Mouse (Mus musculus) olfactory bulb, adult 2 months (tissue): Measurements from ENCODE around the gene Trim5. TPM values are rescaled to one million over a fixed set of nuclear protein-coding genes. Genes with fewer than 3 reads are reported as not detected.
A peak's percentile ranks its signal among the peaks of the same experiment; 100 is the strongest.

Experiments used
- H3K27ac ChIP-seq: fragments of 200-500 bp; 2 replicates; pipeline ENCODE4 v1.5.1; 2012; ENCODE audit warnings: low read depth, low read length; ENCODE audit not compliant: insufficient read depth
- H3K4me1 ChIP-seq: fragments of 200-500 bp; 2 replicates; pipeline ENCODE4 v1.6.1; 2012; ENCODE audit warnings: low read length; ENCODE audit not compliant: control insufficient read depth, insufficient read depth
- H3K4me3 ChIP-seq: fragments of 200-500 bp; 2 replicates; pipeline ENCODE4 v1.5.1; 2012; ENCODE audit warnings: mild to moderate bottlenecking, low read depth, low read length, moderate library complexity; ENCODE audit not compliant: insufficient read depth
- CTCF ChIP-seq: fragments of 200-500 bp; IDR thresholded peaks from 2 replicates; pipeline ENCODE4 v1.5.1; 2012; ENCODE audit warnings: low read depth, mild to moderate bottlenecking, low read length, moderate library complexity; ENCODE audit not compliant: insufficient read depth
- POLR2A ChIP-seq: fragments of 200-500 bp; IDR thresholded peaks from 2 replicates; pipeline ENCODE4 v1.6.1; 2012; ENCODE audit warnings: mild to moderate bottlenecking, low read depth, low read length, moderate library complexity; ENCODE audit not compliant: insufficient read depth
- WGBS: fragments of 180-500 bp; shearing (Covaris S2); methylation state at CpG from one replicate; pipeline ENCODE4 v1.1.7; 2018; 5-methylcytosine and 5-hydroxymethylcytosine counted together
- polyA plus RNA-seq: library from polyadenylated mRNA; stranded (reverse); fragments of >200 nt; gene quantifications from 2 replicates; pipeline ENCODE4 v1.2.4, GENCODE M21; 2012; ENCODE audit warnings: low replicate concordance; ENCODE audit not compliant: missing spikeins, insufficient read depth, insufficient read length

The Trim5 gene
- polyA plus RNA-seq, 1 experiment, result not detected

DNA sequence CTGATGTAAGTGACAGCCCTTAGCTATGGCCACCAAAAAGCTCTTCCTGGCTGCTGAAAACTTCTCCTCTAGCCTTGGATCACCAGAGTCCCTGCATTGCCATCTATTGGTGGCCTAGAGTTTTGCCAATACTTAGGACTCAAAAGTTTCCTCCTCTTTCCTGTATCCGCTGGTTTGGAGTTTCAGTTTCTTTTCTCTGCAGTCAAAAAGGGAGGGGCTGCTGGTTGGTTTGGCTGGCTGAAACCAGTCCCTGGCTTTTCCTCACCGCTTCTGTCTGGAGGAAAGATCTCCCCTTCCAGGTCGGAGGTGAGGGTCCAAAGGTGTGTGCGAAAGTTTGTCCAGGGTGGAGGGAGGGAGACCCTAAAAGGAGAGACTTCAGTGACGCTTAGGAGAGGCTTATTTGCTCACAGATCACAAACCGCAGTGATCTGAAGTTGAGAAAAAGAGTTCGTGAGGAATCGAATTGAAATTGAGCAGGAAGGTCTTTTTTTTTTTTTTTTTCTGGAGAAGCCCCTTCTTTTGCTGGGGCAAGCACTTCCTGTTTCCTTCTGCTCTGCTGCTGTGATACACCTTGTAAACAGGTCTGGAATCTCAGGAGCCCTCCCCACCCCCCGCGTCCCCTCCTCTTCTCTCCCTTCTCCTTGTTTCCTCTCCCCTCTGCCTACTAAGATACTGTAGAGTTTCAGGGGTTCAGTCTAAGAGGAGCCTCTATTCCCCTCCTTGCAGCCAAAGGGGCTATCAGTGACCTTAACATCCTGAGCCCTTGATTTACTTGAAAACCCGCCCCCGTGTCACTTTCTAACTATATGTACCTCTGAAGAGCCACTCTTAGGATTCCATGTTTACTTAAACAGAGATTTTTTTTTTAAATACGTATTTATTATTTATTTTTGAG is 43.4 kb downstream of the Trim5 start, which contains the start of gene Trim34a:
TSS of gene Trim34a (plus strand) at position 171 of the 895 bp plus-strand sequence.
- Histone ChIP-seq H3K27ac (no peak within 1 kb of the TSS; the same call in 1 of the 2 replicates), H3K4me3 (peak within 1 kb of the TSS; percentile 46), H3K4me1 (no peaks in the 10 kb centered on the region)
- WGBS, result 9% methylated on average over 13 of the region's 13 CpGs
- no peak for TF ChIP-seq POLR2A
- TF ChIP-seq CTCF, result no peak

DNA sequence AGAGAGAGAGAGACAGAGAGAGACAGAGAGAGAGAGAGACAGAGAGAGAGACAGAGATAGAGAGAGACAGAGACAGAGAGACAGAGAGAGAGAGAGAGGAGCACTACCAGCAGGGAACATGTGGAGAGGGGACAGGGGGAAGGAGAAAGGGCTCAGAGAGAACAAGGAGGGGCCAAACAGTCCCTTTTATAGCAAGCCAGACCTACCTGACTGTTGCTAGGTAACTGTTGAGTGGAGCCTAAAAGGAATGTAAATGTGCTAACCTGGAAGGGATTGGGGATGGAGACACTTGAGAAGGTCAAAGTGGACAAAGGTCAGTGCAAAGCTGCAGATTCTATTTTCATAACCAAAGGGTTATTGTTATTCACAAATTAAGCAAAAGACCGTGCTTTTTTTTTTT is 44.3 kb downstream of the Trim5 start:
- H3K4me1 ChIP-seq, result no peaks in the 10 kb centered on the region
- H3K4me3 ChIP-seq, result no peak overlapping the region
- whole genome bisulfite sequencing, result 40% methylated on average over 1 of the region's 1 CpGs
- H3K27ac ChIP-seq, result no peak overlapping the region
- no peak for TF ChIP-seq POLR2A
- TF ChIP-seq CTCF, result no peak

DNA sequence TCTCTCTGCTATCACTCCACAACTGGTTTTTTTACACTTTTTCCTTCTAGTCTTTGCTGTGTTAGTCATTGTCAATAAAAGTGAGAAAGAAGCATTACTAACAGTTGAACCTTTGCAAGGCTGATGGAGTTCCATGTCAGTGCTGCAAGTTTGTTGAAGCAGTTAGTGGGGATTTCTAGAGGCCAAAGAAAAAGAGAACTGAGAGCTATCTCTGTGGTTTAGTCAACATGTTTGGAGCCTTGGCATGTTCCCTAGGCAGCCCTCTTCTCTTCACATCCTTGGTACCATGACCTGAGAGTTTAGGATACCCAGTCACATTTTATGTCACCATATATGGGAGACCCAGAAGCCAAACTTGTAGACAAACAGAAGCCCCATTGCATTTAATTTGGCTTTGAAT is 47.0 kb downstream of the Trim5 start:
- H3K27ac ChIP-seq, result no peak overlapping the region
- TF ChIP-seq CTCF, result no peak
- TF ChIP-seq POLR2A, result no peak
- H3K4me1 ChIP-seq, result no peaks in the 10 kb centered on the region
- H3K4me3 ChIP-seq, result no peak overlapping the region

DNA sequence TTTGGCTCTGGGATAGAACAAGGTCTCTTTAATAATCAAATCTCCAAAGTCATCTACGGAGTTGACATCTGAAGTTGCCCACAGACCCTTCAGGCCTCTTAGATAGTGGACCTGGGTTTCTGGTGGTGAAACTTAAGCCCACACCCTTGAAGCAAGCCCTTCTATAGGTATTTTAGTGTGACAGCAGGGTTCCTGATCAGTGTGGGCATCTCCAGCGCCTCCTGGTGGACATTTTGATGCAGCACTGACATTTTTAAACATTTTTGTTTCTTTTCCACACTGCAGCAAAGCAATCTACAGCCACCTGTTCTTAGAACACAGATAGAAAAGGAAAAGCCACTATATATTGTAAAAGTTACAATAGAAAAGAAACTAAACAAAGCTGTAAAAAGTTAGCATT is 56.7 kb downstream of the Trim5 start:
- no peak overlapping the region for H3K27ac ChIP-seq
- no peaks in the 10 kb centered on the region for H3K4me1 ChIP-seq
- TF ChIP-seq POLR2A, result no peak
- TF ChIP-seq CTCF, result no peak
- 31% methylated on average over 2 of the region's 2 CpGs for WGBS
- H3K4me3 ChIP-seq, result no peak overlapping the region

DNA sequence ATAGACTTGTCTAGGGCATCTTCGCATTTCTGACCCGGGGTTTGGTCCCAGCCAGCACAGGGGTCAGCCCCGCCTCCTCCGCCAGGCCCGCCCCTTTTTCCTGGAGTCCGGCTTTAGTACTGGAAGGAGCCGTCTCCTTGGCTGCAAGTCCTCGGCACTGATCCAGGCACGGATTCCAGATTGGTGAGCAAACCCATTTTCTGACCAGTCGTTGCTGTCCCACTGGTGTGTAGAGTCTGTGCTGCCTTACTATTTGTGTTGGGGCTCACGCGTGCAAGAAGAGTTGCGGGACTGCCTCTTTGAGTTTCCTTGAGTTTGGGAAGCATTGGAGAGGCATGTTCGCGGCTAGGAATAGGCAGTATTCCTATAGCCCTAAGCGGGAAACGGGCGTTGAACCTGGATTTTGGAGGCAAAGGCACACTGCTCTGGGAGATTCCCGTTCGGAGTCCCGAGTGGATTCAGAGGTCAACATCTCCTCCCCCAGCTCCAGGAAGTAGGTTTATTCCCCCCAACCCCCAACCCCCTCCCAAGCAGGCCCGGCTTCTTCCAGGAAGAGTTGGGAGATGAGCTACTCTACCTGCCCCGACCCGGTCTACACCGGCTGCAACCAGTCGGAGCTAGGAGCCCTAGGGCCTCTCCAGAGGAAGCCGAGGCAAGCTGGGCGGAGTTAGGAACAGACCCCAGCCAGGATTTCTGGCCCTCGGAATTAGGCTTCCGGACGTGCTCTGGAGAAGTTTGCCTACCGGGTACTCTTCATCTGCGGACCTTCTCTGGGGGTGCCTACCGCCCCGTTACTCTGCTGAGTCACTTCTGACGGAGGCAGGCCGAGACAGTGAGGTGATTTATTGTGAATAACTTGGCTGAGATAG is 69.0 kb downstream of the Trim5 start, which contains the start of gene Trim6:
TSS of gene Trim6 (plus strand) at position 93 of the 869 bp plus-strand sequence.
- Histone ChIP-seq H3K4me3 (peak within 1 kb of the TSS; percentile 7; the same call in 1 of the 2 replicates), H3K27ac (no peak within 1 kb of the TSS), H3K4me1 (peaks cover 8% of the 10 kb centered on the region)
- no peak for TF ChIP-seq POLR2A
- no peak for TF ChIP-seq CTCF
- 6% methylated on average over 37 of the region's 37 CpGs for WGBS

DNA sequence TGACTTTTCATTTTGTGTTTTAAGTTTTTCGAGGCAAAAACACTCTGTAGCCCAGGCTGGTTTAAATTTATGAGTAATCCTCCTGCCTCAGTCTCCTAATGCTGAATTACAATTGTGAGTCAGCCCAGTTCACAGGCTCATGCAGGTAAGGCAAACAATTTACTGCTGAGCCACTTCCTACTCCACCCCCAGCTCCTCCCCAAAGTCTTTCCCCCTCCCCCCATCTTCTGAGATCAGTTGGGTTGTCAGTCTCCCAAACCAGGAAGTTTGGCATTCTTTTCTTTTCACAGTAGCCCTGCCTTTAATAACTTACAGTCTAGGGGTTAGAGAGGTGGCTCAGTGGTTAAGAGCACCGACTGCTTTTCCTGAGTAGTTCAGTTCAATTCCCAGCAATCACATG is 70.0 kb downstream of the Trim5 start:
- WGBS, result 84% methylated on average over 2 of the region's 2 CpGs
- Histone ChIP-seq H3K27ac (no peak overlapping the region), H3K4me1 (peaks cover 8% of the 10 kb centered on the region), H3K4me3 (no peak overlapping the region)
- TF ChIP-seq CTCF (no peak), POLR2A (no peak)

DNA sequence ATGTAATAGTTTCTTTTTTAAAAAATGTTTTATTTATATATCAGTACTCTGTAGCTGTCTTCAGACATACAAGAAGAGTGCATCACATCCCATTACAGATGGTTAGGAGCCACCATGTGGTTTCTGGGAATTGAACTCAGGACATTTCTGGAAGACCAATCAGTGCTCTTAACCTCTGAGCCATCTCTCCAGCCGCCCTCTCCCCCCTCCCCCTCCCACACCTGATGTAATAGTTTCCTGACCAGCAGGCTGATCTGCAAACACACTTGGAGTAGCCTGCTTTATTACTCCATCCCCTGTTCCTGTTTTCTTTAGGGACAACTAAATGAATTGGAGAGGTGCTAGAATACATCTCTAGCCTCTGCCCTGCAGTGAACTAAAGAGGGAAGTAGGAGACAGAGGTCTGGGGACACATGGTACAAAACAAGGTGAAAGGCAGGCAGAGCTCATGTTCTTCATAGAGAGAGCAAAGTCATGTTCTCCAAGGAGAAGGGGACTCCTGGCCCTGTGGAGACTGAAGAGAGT is 71.8 kb downstream of the Trim5 start:
- Histone ChIP-seq H3K4me1 (peaks cover 8% of the 10 kb centered on the region), H3K4me3 (no peak overlapping the region), H3K27ac (no peak overlapping the region)
- 64% methylated on average over 1 of the region's 1 CpGs for WGBS
- TF ChIP-seq CTCF (no peak), POLR2A (no peak)

Other genes starting within 250 kb of the Trim5 start
- not detected in 2 replicates for gene Olfr642, start 235.4 kb downstream of the Trim5 start, polyA plus RNA-seq
- gene 4930516K23Rik, start 226.6 kb downstream of the Trim5 start, polyA plus RNA-seq, result not detected in 2 replicates
- not detected in 2 replicates for gene Olfr644, start 216.2 kb downstream of the Trim5 start, polyA plus RNA-seq
- not detected in 2 replicates for gene Olfr645, start 202.6 kb downstream of the Trim5 start, polyA plus RNA-seq
- gene Olfr646, start 183.2 kb downstream of the Trim5 start, polyA plus RNA-seq, result not detected in 2 replicates
- gene Ubqln5, start 158.3 kb downstream of the Trim5 start, polyA plus RNA-seq, result not detected in 2 replicates
- gene Olfr643, start 150.7 kb downstream of the Trim5 start, polyA plus RNA-seq, result not detected in 2 replicates
- not detected in 2 replicates for gene Ubqln3, start 144.8 kb downstream of the Trim5 start, polyA plus RNA-seq
- gene Ubqlnl, start 137.5 kb downstream of the Trim5 start, polyA plus RNA-seq, result not detected in 2 replicates
- not detected in 2 replicates for gene Olfm5, start 123.3 kb downstream of the Trim5 start, polyA plus RNA-seq
- gene Olfr648, start 104.7 kb downstream of the Trim5 start, polyA plus RNA-seq, result not detected in 2 replicates
- not detected in 2 replicates for gene Olfr649, start 92.1 kb downstream of the Trim5 start, polyA plus RNA-seq
- gene Trim6, start 69.3 kb downstream of the Trim5 start, polyA plus RNA-seq, result not detected in 2 replicates
- not detected in 2 replicates for gene Trim34a, start 43.6 kb downstream of the Trim5 start, polyA plus RNA-seq
- gene Trim12a, start 27.4 kb upstream of the Trim5 start, polyA plus RNA-seq, result not detected in 2 replicates
- gene Trim34b, start 41.4 kb upstream of the Trim5 start, polyA plus RNA-seq, result not detected in 2 replicates
- not detected in 2 replicates for gene Trim12c, start 65.3 kb upstream of the Trim5 start, polyA plus RNA-seq
- not detected in 2 replicates for gene Trim30b, start 81.8 kb upstream of the Trim5 start, polyA plus RNA-seq
- not detected in 2 replicates for gene Trim30c, start 112.7 kb upstream of the Trim5 start, polyA plus RNA-seq
- not detected in 2 replicates for gene Trim30a, start 177.1 kb upstream of the Trim5 start, polyA plus RNA-seq
- gene Trim30d, start 219.8 kb upstream of the Trim5 start, polyA plus RNA-seq, result not detected in 2 replicates